Mouse (Mus musculus) ES-Bruce4 (cell line): ENCODE measurements around the gene N4bp1. TPM values are rescaled to one million over a fixed set of nuclear protein-coding genes. Genes with fewer than 3 reads are reported as not detected.

ENCODE experiments used
- H3K27ac ChIP-seq: 2 replicates; pipeline ENCODE4 v1.5.1; 2012; ENCODE audit warnings: low read length, inconsistent platforms; ENCODE audit not compliant: insufficient read depth
- H3K27me3 ChIP-seq: 2 replicates; pipeline ENCODE4 v1.6.1; 2012; ENCODE audit warnings: mild to moderate bottlenecking, low read length, inconsistent platforms; ENCODE audit not compliant: control insufficient read depth, poor library complexity, insufficient read depth, severe bottlenecking
- H3K36me3 ChIP-seq: 2 replicates; pipeline ENCODE4 v1.6.1; 2012; ENCODE audit warnings: inconsistent platforms, mild to moderate bottlenecking, low read length, moderate library complexity; ENCODE audit not compliant: control insufficient read depth, poor library complexity, insufficient read depth, severe bottlenecking
- H3K4me1 ChIP-seq: one replicate; pipeline ENCODE4 v1.8.1; 2011; ENCODE audit warnings: low read length; ENCODE audit not compliant: control insufficient read depth, insufficient read depth
- H3K4me3 ChIP-seq: 2 replicates; pipeline ENCODE4 v1.5.1; 2011; ENCODE audit warnings: low read depth, mild to moderate bottlenecking, low read length
- H3K9ac ChIP-seq: 2 replicates; pipeline ENCODE4 v1.6.1; 2012; ENCODE audit warnings: low read depth, mild to moderate bottlenecking, inconsistent platforms; ENCODE audit not compliant: poor library complexity, severe bottlenecking
- H3K9me3 ChIP-seq: replicated peaks from 2 replicates; pipeline ENCODE4 v1.6.1; 2012; ENCODE audit warnings: mild to moderate bottlenecking, low read length, inconsistent platforms; ENCODE audit not compliant: control insufficient read depth, poor library complexity, insufficient read depth, severe bottlenecking
- CTCF ChIP-seq: IDR thresholded peaks from one replicate; pipeline ENCODE4 v1.8.1; 2011; ENCODE audit warnings: low read depth, low read length
- EP300 ChIP-seq: IDR thresholded peaks from 2 replicates; pipeline ENCODE4 v1.6.1; 2011; ENCODE audit warnings: low read depth, low read length; ENCODE audit not compliant: insufficient read depth
- POLR2A ChIP-seq: IDR thresholded peaks from one replicate; pipeline ENCODE4 v1.8.1; 2011; ENCODE audit warnings: low read length; ENCODE audit not compliant: insufficient read depth
- polyA plus RNA-seq: library from polyadenylated mRNA; stranded (reverse); fragments of >200 nt; gene quantifications from 2 replicates; pipeline ENCODE4 v1.2.4, GENCODE M21; 2011; ENCODE audit warnings: low read depth; ENCODE audit not compliant: missing spikeins, insufficient read depth, insufficient read length

The N4bp1 gene
- polyA plus RNA-seq, 1 experiment = 80.3 TPM

DNA sequence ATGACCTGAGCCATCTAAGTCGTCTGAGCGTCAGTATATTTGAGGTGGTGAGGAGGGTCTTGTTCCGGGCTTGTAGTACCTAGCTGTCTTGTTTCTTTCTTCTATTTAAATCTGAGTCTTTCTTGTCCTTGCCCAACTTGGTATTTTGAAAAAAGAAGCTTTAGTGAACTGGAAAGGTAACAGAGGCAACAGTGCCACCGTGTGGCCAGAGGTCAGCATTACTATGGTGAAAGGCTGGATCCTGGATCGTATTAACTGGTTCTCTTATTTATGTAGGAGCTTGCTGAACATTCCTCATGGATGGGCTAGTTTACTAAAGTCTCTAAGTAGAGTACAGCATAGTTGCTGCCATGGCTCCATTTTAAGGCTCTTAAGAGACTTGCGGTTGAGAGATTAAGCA, 23.5 kb upstream of the N4bp1 start:
- H3K9me3 ChIP-seq = no peaks in the 10 kb centered on the region
- no peak overlapping the region for H3K4me3 ChIP-seq
- no peaks in the 10 kb centered on the region for H3K4me1 ChIP-seq
- H3K9ac ChIP-seq = no peak overlapping the region
- TF ChIP-seq EP300 = no peak
- peak; percentile 36 for TF ChIP-seq CTCF
- H3K27ac ChIP-seq = no peak overlapping the region
- no peaks in the 10 kb centered on the region for H3K36me3 ChIP-seq
- H3K27me3 ChIP-seq = peaks cover 2% of the 10 kb centered on the region; the same call in 1 of the 2 replicates

DNA sequence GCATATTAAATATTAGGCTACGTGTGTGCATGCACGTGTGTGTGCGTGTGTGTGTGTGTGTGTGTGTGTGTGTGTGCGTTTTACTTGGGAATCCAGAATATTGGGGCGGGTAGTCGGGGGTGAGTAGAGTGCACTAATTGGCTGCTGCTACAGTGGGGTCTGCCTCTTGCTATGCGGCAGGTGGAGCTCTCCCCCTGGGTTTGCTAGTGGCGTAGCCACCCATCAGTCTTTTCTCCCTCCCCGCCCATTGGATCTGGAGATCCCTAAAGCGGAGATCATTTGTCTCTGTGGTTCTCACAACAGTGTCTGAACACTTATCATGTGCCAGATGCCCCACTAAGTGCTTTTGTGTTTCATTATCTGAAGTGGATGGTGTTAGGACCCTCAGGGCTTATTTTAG, 19.9 kb upstream of the N4bp1 start:
- Histone ChIP-seq H3K4me1 (peaks cover 2% of the 10 kb centered on the region), H3K27me3 (peaks cover 2% of the 10 kb centered on the region; the same call in 1 of the 2 replicates), H3K9me3 (no peaks in the 10 kb centered on the region), H3K27ac (no peak overlapping the region), H3K9ac (peak overlapping the region; percentile 9; the same call in 1 of the 2 replicates), H3K4me3 (0 out of 2 replicates have a peak overlapping the region, but pooled peaks have one; percentile 30), H3K36me3 (no peaks in the 10 kb centered on the region)
- TF ChIP-seq CTCF (no peak), POLR2A (no peak)

GRCm38 (mm10) chr8:86903104-86903503, 18.0 kb upstream of the N4bp1 start:
- Histone ChIP-seq H3K4me1 (peaks cover 2% of the 10 kb centered on the region), H3K9ac (peak overlapping the region; percentile 11), H3K36me3 (no peaks in the 10 kb centered on the region), H3K9me3 (no peaks in the 10 kb centered on the region), H3K27ac (peak overlapping the region; percentile 66), H3K4me3 (peak overlapping the region; percentile 10; the same call in 1 of the 2 replicates), H3K27me3 (no peaks in the 10 kb centered on the region)
- peak; percentile 99 for TF ChIP-seq CTCF
- no peak for TF ChIP-seq EP300

DNA sequence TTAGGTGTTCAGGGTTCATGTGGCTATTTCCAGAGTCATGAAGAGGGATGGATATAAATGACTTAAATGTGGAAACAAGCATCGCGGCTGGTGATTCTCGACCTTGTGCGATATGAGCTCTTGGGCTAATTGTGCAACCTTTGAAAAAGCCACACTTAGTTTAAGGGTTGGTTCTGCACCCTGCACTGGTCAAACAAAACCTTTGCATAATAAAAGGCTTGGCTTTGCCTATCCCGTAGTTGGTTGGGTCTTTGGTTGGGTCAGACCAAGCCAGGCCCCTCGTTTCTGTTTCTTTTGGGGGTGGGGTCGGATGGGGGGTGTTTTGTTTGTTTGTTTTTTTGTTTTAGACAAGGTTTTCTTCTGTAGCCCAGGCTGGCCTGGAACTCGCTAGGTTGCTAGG, 17.6 kb upstream of the N4bp1 start:
- H3K4me1 ChIP-seq = peaks cover 2% of the 10 kb centered on the region
- H3K9ac ChIP-seq = peak overlapping the region; percentile 11; the same call in 1 of the 2 replicates
- H3K27me3 ChIP-seq = no peaks in the 10 kb centered on the region
- no peak overlapping the region for H3K4me3 ChIP-seq
- H3K36me3 ChIP-seq = no peaks in the 10 kb centered on the region
- no peaks in the 10 kb centered on the region for H3K9me3 ChIP-seq
- TF ChIP-seq EP300 = no peak
- TF ChIP-seq POLR2A = no peak
- TF ChIP-seq CTCF = no peak
- peak overlapping the region; percentile 66 for H3K27ac ChIP-seq

- Histone ChIP-seq H3K9ac (no peak overlapping the region), H3K27me3 (no peaks in the 10 kb centered on the region), H3K27ac (peak overlapping the region; percentile 3), H3K9me3 (no peaks in the 10 kb centered on the region), H3K4me3 (no peak overlapping the region), H3K4me1 (peaks cover 2% of the 10 kb centered on the region), H3K36me3 (no peaks in the 10 kb centered on the region)
- TF ChIP-seq POLR2A (no peak), EP300 (peak; percentile 38; the same call in 1 of the 2 replicates), CTCF (no peak)
Observed at GRCm38 (mm10) chr8:86901972-86902371, 16.9 kb upstream of the N4bp1 start.

- no peaks in the 10 kb centered on the region for H3K27me3 ChIP-seq
- no peaks in the 10 kb centered on the region for H3K9me3 ChIP-seq
- H3K9ac ChIP-seq = no peak overlapping the region
- H3K36me3 ChIP-seq = no peaks in the 10 kb centered on the region
- no peak for TF ChIP-seq POLR2A
- no peak for TF ChIP-seq EP300
- no peak for TF ChIP-seq CTCF
- no peak overlapping the region for H3K27ac ChIP-seq
- no peak overlapping the region for H3K4me3 ChIP-seq
- peaks cover 2% of the 10 kb centered on the region for H3K4me1 ChIP-seq
Observed at GRCm38 (mm10) chr8:86897726-86898419, 12.8 kb upstream of the N4bp1 start.
